Mouse (Mus musculus): ENCODE results near the gene Gckr.
A peak's percentile ranks its signal among the peaks of the same experiment; 100 is the strongest.

Gene Gckr

DNA sequence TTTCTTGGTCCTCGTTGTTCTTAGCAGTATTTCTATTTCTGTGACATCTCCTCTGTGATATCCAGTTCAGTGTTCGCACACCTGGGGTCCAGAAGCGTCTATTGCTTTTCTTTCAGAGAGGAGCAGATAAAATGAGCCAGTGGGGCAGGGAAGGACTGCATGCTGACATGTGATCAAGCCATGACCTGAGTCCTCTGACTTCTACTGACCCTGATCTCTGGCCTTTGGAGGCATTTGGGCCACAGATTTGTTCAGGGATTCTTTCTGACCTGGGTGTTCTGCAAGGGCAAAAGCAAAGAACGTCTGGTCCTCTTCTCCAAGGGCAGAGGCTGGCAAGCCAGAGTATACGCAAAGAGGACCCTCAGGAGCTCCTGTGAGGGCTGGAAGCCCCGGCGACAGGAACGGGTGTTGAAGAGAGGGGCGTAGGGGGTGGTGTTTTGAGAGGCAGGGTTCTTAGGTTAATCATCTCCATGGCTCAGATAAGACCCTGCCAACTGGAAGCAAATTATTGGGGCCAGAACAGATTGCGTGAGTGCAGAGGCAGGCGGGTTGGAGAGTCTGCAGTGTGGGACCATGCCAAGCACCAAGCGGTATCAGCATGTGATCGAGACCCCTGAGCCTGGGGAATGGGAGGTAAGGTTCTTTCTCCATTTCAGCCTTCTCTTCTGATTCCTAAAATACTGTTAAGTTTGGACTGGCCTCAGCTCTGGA is at the start of gene Gckr:
Gene Gckr (plus strand): TSS at position 397 of the 711 bp plus-strand sequence.
- no peak for DNase-seq

- no peak for DNase-seq
Measured at GRCm38 (mm10) chr5:31250716-31251115, 46.5 kb upstream of the Gckr start.

- peak; percentile 79 for DNase-seq
Measured at GRCm38 (mm10) chr5:31251541-31252101, 45.6 kb upstream of the Gckr start, which contains the start of gene Krtcap3. TSS of gene Krtcap3 (plus strand) at chr5:31251691.

DNA sequence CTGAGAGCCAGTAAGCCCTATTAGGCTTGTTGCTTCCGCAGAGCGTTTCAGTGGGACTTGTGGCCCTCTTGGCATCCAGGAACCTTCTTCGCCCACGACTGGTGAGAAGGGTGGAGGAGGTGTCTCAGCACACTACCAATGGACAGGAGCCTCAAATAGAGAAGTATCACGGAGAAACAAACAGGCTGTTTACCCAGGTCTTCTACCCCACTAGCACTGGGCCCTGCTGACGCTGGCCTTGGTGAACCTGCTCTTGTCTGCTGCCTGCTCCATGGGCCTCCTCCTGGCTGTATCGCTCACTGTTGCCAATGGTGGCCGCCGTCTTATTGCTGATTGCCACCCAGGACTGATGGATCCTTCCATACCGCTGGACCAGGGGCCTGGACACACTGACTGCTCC is 45.1 kb upstream of the Gckr start:
- DNase-seq: no peak

- no peak for DNase-seq
Measured at GRCm38 (mm10) chr5:31252795-31253545, 44.3 kb upstream of the Gckr start.

DNA sequence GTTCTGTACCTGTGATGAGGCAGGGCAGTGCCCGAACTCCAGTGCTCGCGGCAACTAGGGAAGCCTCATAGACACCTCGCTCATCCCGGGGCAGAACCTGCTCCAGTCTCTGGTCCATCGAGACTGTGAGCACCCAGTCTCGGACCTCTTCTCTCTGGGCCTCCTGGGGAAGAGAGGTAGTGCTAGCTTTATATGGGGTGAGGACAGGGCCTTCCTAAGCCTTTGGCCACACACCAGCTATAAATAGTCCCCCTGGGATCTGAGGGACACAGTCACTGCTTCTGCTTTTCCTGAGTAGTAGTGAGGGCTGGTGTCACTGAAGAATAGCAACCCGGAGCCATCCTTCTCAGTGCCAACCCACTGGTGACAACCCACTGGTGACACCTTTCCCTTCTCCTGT is 43.4 kb upstream of the Gckr start:
- no peak for DNase-seq

- peak; percentile 42 for DNase-seq
Measured at GRCm38 (mm10) chr5:31254452-31254851, 42.8 kb upstream of the Gckr start.

GRCm38 (mm10) chr5:31254901-31255300 is 42.3 kb upstream of the Gckr start:
- no peak for DNase-seq

- no peak for DNase-seq
Measured at GRCm38 (mm10) chr5:31255381-31255780, 41.9 kb upstream of the Gckr start.

GRCm38 (mm10) chr5:31255971-31256370 is 41.3 kb upstream of the Gckr start:
- no peak for DNase-seq

DNA sequence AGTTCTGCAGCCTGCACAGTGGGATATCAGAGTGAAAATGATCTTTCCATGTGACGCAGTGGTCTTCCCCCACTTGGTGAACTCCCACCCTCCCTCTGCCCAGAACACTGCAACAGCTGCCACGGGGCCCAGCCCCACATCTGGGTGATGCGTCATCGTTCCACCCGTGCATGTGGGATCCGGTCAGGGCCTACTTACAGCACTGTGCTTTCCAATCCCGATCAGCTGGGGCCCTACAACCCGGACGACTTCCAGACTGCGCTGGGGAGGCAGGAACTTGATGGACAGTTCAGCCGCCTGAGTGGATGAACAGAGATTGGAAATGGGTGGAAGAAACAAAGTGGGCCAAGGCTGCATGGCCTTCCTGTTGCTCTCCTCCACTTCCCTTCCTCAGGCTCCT is 39.6 kb upstream of the Gckr start:
- DNase-seq: no peak

GRCm38 (mm10) chr5:31266101-31266500 is 31.1 kb upstream of the Gckr start:
- DNase-seq: no peak

DNA sequence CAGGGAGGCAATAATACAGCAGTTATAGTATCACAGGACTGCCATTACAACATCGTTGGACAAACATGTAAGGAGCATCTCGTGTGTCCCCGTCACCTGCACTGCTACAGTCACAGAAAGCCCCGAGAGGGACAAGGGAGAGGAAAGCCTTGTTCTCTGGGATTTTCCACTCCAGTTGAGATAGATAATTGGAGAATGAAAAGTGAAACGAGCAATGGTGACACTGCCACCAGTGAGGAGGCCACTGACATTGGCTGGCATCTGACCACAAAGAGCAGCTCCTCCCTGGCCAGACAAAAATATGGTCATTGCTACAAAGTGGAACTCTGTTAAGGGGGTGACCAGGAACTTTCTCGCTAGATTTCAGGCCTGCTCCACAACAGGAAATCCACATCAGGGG is 29.6 kb upstream of the Gckr start:
- no peak for DNase-seq

DNA sequence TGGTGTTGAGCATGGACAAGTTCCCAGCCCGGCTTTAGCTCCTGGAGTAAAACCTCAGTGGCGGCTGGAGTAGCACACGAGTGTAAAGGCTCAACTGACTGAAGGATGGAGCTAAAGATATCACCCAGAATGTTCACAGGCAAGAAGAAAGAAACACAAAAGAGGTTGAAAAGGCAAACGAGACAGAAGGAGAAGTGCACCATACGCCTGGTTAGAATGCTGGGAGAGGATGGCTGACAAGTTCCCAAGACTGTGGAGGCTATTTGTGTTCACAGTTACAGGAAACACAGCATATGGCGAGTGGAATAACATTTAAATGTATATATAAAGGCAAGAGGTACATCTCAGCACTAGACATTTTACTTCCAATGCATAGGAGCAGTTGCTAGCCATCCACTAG is 24.2 kb upstream of the Gckr start:
- no peak for DNase-seq

- no peak for DNase-seq
Measured at GRCm38 (mm10) chr5:31279245-31279988, 17.8 kb upstream of the Gckr start.

DNA sequence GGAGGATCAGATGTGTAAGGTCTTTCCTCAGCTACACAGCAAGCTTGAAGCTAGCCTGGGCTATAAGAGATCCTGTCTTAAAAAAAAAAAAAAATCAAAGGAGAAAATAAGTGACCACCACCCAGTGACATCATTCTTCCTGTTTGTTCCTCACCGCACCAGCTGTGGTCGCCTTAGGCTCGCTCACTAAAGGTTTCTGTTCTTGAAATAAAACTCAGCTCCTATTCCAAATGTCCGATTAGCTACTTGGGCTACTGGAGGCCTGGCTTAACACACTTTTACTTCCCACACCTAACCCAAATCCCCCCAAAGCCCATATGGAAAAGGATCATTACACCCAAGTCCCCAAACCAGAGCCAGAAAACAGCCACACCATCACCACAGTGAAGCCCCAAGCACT is 9.0 kb upstream of the Gckr start:
- no peak for DNase-seq

DNA sequence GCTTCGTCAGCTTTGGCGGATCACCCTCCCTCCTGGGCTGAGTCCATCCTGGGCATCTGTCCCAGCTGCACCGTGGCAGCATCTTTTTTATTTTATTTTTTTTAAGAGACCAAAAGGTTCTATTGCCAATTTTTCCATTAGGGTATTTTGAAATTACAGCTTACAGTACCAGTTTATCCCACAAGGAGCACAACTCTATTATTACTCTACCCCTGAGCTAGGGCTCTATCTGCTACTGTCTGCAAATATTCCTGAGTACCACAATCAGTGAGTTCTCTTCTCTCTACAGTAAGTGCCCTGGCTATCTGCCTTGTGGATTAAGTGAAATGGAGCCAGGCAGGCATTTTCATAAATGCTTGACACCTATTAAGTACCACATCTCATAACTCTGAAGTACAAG is 8.6 kb upstream of the Gckr start:
- no peak for DNase-seq

- DNase-seq: no peak
Measured at GRCm38 (mm10) chr5:31289626-31290230, 7.5 kb upstream of the Gckr start.

DNA sequence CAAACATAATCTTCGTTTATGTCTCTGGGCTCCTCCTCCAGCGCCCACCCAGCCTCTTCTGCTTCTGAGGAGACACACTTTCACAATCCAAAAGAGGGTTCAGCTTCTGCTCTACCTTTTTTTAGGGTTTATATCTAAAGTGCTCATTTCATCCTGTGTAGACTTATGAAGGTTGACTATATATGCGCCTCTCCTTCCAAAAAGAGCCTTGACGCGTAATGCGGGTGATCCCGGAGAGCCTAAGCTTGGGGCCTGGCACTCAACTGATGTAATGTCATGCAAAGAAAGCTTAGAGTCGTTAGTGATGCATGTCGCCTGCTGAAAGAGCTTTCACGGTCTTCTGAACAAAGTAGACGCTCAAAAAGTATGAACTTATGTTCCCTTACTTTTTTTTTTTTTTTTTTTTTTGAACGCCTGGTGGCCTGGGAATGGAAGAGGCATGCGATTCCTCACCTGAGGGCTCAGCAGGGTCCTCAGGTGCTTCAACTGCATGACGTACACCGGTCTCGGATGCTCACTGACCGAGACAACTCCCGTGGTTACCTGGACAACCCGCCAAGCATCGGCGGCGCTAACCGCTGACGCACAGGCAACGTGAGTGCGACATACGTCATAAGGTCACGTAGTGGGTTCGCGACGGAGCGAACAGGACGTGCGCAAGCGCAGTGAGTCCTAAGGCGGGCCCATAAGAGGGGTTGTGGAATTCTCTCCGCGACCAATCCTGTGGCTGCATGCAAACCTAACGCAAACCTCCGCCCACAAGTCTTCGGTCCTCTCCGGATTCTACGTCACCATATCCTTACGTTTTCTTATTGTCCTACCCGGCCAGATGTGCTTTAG is 6.5 kb upstream of the Gckr start, which contains the start of gene Ift172:
Gene Ift172 (minus strand): TSS at position 596 of the 840 bp plus-strand sequence.
- DNase-seq: peak; percentile 98

GRCm38 (mm10) chr5:31291361-31291688 is 5.9 kb upstream of the Gckr start:
- no peak for DNase-seq

DNA sequence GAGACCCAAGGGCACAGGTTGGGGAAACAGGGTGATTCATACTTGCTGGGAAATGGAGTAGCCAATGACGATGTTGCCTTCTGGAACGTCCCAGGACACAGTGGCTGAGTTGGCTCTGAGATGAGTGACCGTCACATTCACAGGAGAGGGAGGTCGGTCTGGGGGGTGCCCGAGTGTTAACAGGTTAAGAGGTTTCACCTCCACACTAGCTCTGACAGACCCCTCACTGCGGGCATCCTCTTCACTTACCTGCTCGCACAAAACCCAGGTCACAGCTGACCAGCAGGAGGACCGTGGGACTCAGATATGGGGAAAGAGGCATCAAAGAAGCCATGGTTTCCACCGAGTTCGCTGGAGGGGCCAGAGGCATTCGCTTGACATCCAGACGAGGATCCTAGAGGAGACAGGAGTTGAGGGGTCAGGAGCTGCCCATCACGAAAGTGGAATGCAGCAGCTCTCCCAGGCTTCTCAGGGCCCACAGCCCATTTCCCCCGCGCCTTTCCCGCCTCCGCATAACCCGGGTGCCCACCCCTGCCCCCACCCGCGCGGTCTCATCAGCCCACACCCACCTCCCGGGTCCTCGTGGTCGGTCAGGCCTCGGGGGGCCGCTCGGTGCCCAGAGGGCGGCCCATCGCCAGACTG is 2.2 kb upstream of the Gckr start:
- DNase-seq: peak; percentile 33
